Mouse (Mus musculus): ENCODE results near the gene Zzef1.
"Not testable (repeated sequence)": the region's sequence is repeated elsewhere in the genome, so short reads cannot be mapped to it uniquely, and the experiment has no call there.

Gene Zzef1

GRCm38 (mm10) chr11:72795455-72796295 is at the start of gene Zzef1, which contains the start of gene Cyb5d2:
Zzef1 (plus strand) TSS chr11:72796226.
Cyb5d2 (minus strand) TSS chr11:72796142.
- DNase-seq: peak; percentile 100

- DNase-seq: no peak
Observed at GRCm38 (mm10) chr11:72751956-72752355, 44.1 kb upstream of the Zzef1 start.

- no peak for DNase-seq
Observed at GRCm38 (mm10) chr11:72758316-72758715, 37.7 kb upstream of the Zzef1 start.

DNA sequence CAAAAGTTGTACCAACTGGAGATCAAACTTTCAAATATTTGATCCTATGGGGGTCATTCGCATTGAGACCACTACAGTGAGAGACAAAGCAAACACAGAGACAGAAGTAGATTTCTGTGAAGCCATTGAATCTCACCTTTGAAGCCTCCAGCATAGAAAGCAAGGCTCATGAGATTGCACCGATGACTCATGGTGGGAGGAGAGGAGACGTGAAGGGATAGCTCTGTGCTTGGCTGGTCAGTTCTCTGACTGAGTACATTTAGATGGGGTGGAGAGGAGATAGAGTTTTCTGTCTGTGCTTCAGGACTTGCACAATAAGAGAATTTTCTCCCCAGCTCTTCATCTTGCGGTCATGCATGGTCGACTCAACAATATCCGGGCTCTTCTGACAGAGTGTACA is 36.4 kb upstream of the Zzef1 start:
- DNase-seq: no peak

GRCm38 (mm10) chr11:72760781-72761180 is 35.2 kb upstream of the Zzef1 start:
- no peak for DNase-seq

DNA sequence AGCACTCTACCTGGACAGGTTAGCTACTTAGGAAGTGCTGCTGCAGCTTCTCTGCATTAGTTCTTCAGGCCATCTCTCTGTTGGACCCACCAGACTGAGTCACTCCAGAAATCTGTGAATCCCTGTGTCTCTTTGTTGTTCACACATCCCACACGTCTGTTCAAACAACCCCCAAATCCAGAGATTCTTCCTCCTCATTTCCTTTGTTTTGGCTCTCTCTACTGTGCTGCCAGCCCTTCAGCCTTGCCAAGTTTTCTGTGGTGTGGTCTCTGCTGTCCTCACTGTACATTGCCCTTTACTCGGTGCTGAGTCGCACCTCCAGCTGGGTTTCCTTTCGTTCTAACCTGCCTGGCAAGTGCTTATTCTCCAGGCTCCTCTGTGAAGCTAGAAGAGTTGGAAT is 31.8 kb upstream of the Zzef1 start:
- DNase-seq: no peak

- no peak for DNase-seq
Observed at GRCm38 (mm10) chr11:72767716-72768115, 28.3 kb upstream of the Zzef1 start.

DNA sequence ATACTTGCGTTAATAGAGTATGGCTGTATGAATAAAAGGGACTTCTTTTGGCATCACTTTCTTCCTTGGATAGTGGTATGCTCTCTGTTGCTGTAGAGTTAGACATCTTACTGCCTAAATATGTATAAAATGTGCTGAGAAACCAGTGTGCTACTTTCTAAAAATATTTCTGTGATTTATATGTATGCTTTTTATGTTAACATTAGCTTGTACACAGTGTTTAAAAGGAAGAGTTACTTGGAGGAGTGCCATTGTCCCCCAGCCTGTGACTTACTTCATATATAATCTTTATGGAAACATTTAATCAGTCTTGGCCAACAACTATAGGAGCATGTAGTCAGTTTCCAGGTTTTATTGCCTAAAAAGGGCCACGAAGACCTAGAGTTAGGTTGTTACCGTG is 27.0 kb upstream of the Zzef1 start:
- no peak for DNase-seq

GRCm38 (mm10) chr11:72770324-72770723 is 25.7 kb upstream of the Zzef1 start:
- DNase-seq: no peak

DNA sequence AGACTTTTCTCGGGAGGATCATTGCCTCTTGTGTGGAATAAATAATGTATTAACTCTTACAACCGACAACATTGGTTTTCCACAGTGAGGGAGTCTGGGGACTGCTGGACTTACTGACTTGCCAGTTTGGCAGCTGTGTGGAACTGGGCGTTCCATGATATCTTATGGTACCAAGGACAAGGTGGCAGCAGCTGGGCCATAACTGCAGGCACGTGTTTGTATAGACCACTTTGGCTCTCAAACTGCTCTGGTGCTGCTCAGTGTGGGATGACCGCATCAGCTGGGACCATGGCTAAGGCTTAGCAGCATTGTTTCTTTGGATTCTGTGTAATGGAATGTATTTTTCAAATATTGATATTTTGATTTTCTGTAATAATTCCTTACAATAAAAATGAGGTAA is 25.2 kb upstream of the Zzef1 start:
- DNase-seq: no peak

GRCm38 (mm10) chr11:72771461-72771860 is 24.6 kb upstream of the Zzef1 start:
- no peak for DNase-seq

- not testable (repeated sequence) for DNase-seq
Observed at GRCm38 (mm10) chr11:72772611-72773010, 23.4 kb upstream of the Zzef1 start.

DNA sequence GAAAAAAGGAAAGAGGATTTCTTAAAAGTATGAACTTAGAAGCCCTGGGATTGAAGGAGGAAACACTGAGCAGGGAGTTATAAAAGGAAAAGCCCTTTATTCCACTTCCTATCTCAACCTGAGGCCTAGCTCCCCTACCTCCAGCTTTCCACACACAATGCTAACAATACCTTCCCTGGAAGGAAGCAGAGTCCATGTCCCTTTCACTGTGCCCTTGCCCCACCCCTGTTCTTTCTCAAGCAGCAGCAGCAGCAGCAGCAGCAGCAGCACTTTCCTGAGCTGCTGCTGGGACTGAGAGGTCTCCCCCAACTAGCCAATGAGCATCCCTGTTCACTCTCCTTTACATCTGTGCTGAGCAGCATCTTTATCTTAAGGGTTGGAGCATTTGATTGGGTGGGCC is 17.1 kb upstream of the Zzef1 start:
- no peak for DNase-seq

- no peak for DNase-seq
Observed at GRCm38 (mm10) chr11:72782103-72782502, 13.9 kb upstream of the Zzef1 start.

- DNase-seq: no peak
Observed at GRCm38 (mm10) chr11:72782503-72782902, 13.5 kb upstream of the Zzef1 start.

DNA sequence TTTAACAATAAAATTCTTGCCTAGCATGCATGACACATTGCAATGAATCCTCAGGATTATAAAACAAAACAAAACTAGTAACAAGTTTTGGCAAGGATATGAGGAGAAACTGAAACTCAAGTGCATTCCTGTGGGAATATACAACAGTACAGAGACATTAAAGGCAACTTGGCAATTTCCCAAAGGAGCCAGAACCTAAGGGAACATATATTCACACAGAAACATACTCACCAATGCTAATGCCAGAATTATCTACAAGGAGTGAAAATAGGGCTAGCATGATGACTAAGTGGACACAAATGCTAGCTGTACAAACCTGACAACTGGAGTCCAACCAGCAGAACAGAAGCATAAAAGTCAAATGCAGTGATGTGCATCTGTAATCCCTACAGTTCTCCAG is 4.0 kb upstream of the Zzef1 start:
- no peak for DNase-seq

GRCm38 (mm10) chr11:72795149-72795454 is 924 bp upstream of the Zzef1 start:
- no peak for DNase-seq

GRCm38 (mm10) chr11:72796296-72796687 is 266 bp downstream of the Zzef1 start:
- no peak for DNase-seq

- no peak for DNase-seq
Observed at GRCm38 (mm10) chr11:72796773-72797338, 830 bp downstream of the Zzef1 start.

- DNase-seq: no peak
Observed at GRCm38 (mm10) chr11:72798112-72798511, 2.1 kb downstream of the Zzef1 start.

DNA sequence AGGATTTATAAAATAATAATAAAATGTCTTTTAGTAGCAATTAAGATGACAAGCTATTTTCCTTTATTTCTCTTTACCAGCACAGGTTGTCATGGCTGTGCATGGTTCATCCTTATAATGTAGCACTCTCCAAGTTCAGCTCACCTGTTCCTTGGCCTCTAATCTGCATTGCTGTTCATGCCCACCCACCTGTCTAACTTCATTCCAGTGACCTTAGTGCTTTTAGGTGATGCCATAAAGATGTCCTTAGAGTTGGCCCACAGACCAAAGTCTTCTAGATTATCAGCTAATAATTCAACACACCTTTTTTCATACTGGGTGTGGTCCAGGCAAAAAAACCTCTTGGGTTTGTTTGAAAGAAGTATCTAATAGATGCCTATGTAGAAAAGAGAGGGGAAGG is 5.2 kb downstream of the Zzef1 start:
- peak; percentile 17 for DNase-seq

GRCm38 (mm10) chr11:72803038-72803437 is 7.0 kb downstream of the Zzef1 start:
- DNase-seq: peak; percentile 91

DNA sequence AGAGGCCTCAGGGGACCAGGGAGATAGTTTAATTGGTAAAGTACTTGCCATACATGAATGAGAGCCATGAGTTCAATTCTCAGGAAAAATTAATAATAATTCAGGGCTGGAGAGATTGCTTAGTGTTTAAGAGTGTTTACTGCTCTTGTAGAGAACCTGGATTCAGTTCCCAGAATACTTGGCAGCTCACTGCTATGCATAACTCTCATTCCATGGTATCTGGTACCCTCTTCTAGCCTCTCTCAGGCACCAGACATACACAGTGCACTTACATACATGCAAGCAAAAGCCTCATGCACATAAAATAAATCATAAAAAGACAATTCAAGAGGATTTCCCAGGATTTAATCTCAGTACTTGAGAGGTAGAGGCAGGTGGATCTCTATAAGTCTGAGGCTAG is 8.6 kb downstream of the Zzef1 start:
- peak; percentile 25 for DNase-seq

DNA sequence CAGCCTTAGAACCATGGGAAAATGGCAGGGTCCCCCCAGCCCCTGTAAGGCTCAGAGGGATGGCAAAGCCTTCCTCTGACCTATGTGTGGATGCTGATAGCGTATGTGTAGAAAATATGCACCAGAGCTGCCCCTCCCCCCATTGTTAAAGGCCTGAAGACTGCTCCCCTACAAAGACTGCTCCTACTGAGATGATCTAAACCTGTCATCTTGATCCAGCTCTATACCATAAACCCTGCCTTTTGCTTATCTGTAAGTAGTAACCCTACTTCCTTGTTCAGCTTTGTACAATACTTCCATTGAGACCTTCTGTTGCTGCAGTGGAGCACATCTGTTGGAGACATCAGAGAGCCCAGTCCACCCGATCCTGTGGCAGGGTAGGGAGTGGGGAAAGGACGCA is 9.2 kb downstream of the Zzef1 start:
- DNase-seq: peak; percentile 77

DNA sequence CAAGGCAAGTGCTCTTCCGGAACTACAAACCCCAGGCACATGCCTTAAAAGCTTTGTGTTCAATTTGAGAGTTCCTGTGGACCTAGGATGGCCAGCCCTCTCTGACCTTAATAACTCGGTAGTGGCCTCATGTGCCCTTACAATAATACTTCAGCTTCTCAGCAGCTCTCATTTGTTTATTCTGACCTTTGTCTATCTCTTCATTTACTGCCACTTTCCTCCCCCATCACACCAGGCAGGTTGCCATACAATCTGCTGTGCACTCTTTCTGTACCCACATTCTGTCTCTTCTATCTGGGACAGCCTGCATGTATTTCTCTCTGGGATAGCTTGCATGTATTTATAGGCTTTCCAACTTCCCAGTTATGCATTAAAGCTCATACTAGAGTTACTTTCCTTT is 10.5 kb downstream of the Zzef1 start:
- DNase-seq: peak; percentile 52
